Mouse (Mus musculus): ENCODE results near the gene Cops7a. TPM values are rescaled to one million over a fixed set of nuclear protein-coding genes. Genes with fewer than 3 reads are reported as not detected.
A peak's percentile ranks its signal among the peaks of the same experiment; 100 is the strongest.

The Cops7a gene
- total RNA-seq, 2 experiments from 2014 or later = 108 to 115 TPM

DNA sequence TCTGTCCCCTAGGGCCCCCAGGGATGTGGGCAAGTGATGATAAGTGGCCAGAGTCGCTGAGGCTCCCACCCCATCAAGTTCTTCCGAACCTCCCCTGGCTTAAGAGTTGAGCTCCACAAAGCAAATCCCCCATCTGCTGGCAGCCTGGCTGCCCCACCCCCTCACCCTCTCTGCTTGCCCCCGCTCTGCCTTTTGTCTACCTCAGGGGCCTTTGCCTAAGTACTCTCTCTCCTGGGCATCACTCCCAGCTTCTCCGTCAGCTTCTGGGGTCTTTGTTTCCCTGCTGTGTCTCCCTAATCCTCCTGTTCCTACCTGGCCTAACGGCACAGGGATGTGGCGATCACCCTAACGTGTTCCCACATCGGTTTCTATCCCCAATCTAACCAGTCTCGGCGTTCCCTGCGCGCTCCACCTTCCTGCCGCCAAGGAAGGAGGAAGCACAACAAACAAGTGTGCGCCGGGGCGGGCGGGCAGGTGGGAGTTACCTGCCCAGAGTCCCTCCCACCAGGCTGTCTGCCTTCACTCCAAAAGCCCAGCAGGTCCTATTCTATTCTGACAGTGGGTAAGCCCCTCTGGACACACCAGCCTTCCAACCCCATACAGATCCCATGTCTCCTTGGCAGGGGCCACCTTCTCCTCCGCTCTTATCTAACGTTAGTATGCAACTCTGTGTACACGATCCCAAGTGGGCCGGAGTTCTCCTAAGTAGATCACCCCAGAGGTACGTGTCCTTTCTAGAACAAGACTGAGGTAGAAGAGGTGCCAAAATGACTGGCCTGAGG, 50.0 kb downstream of the Cops7a start:
- no peak for TF ChIP-seq CTCF (IDR thresholded peaks at IDR 0.05)
- intact Hi-C loops (cut with DNase I) = loop anchor here (5.0 kb wide), 3 partner anchors 92 to 167 kb away; partner anchors contain the start of genes Atn1, Gm45234 and Zfp384
- H3K4me3 ChIP-seq = peak overlapping the region; percentile 91
- no peak for DNase-seq
- H3K27ac ChIP-seq = peak overlapping the region; percentile 94

DNA sequence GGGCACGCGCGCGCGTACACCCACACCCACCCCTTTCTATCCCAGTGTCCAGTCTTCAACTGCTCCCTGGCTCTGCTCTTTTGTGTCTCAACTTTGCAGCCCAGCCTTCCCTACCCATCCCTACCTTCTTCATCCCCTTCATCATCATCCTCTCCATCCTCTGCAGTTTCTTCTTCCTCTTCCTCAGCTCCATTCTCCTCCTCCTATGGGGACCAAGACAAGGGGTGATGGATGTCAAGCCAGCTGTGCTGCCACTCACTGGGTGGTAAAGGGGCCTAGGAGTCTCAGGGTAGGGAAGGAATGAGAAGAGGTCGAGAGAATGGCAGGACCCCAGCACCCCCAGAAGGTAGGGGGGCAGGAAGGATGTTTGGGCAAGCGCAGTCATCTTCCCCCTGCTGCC, 50.8 kb downstream of the Cops7a start:
- intact Hi-C loops (cut with DNase I) = no loop called here
- Histone ChIP-seq H3K27ac (no peak overlapping the region), H3K4me3 (peak overlapping the region; percentile 91; the same call in 1 of the 2 replicates)
- TF ChIP-seq CTCF (IDR thresholded peaks at IDR 0.05) = no peak
- DNase-seq = no peak

GRCm38 (mm10) chr6:124913721-124914285, 51.5 kb downstream of the Cops7a start:
- no peak for TF ChIP-seq CTCF (IDR thresholded peaks at IDR 0.05)
- Histone ChIP-seq H3K27ac (no peak overlapping the region), H3K4me3 (no peak overlapping the region)
- DNase-seq = no peak
- intact Hi-C loops (cut with DNase I) = no loop called here

DNA sequence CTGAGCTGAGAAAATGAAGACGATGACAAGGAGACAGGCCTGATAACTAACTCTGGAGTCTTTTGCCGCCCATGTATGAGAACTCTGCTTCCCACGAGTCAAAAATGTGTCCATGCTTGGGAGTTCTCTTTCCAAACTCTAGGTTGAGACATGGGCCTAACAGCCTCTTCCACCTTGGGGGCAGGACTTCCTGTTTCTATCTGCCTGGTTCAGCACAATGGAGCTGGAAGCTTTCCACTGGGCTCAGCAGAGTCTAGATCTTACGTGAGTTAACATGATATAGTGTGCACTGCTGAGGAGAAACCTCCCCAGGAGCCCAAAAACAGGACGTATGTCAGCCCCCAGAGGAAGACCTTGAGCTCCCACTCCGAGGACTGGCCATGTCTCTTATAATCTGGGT, 52.1 kb downstream of the Cops7a start:
- intact Hi-C loops (cut with DNase I) = no loop called here
- no peak for DNase-seq
- H3K27ac ChIP-seq = no peak overlapping the region
- no peak for TF ChIP-seq CTCF (IDR thresholded peaks at IDR 0.05)
- H3K4me3 ChIP-seq = no peak overlapping the region

DNA sequence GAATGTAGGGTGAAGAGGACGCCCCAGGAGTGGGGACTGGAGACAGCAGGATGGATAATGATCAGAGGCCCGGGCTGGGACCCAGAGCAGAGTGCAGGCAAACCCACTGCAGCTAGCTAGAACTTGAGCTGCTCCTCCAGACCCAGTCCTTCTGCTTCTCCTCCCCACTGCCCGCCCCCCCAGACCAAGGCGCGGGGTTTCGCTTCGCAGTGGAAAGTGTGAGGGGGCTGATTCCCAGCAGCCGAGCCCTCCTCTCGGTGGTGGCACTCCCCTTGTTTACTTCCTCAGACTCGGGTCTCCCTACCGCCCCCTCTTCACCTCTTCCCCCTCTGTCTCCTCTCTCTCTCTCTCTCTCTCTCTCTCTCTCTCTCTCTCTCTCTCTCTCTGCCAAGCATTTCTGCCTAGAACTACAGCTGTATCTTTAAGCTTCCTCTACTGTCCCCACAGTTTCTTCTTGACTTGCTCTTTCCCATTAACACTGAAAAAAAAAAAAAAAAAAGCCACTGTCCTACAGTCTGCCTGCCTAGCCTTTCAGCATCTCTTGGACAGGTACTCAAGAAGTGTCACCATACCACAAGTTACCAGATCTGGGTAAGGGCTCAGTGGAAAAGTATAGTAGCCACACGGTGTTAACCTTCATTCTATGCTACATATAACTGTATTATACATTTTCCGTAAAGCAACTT, 53.7 kb downstream of the Cops7a start, which contains the start of gene Lag3:
Lag3 (minus strand) TSS at position 173 of the 686 bp plus-strand sequence.
- TF ChIP-seq CTCF (IDR thresholded peaks at IDR 0.05) = no peak
- Histone ChIP-seq H3K4me3 (no peak within 1 kb of the TSS), H3K27ac (no peak within 1 kb of the TSS)
- intact Hi-C loops (cut with DNase I) = no loop called here
- no peak for DNase-seq

- intact Hi-C loops (cut with DNase I) = no loop called here
- Histone ChIP-seq H3K27ac (no peak overlapping the region), H3K4me3 (no peak overlapping the region)
- no peak for DNase-seq
- TF ChIP-seq CTCF (IDR thresholded peaks at IDR 0.05) = no peak
These were observed 55.3 kb downstream of the Cops7a start for GRCm38 (mm10) chr6:124910032-124910431.

Other genes with a start within 250 kb of the Cops7a start
- gene Ptpn6, start 226.8 kb downstream of the Cops7a start, total RNA-seq (2021) = under 1 TPM; 0.61 to 0.87 TPM
- gene Grcc10, start 224.2 kb downstream of the Cops7a start, total RNA-seq (2021) = 100 to 1,000 TPM; 145 to 182 TPM
- gene Gm45234, start 209.5 kb downstream of the Cops7a start, total RNA-seq (2021) = not detected
- 10 to 100 TPM; 46.4 to 47.9 TPM for gene Atn1, start 209.0 kb downstream of the Cops7a start, total RNA-seq (2021)
- 1 to 10 TPM; 1.2 to 2.0 TPM for gene Eno2, start 195.9 kb downstream of the Cops7a start, total RNA-seq (2021)
- under 1 TPM in 1 of 2 experiments, not detected in 1; 0.48 TPM for gene Lrrc23, start 185.8 kb downstream of the Cops7a start, total RNA-seq (2021)
- gene Spsb2, start 156.9 kb downstream of the Cops7a start, total RNA-seq (2021) = 1 to 10 TPM; 2.0 to 2.5 TPM
- 1,000 to 10,000 TPM; 2,224 to 2,391 TPM for gene Tpi1, start 151.2 kb downstream of the Cops7a start, total RNA-seq (2021)
- 10 to 100 TPM; 43.4 to 50.1 TPM for gene Usp5, start 136.1 kb downstream of the Cops7a start, total RNA-seq (2021)
- gene Cdca3, start 136.0 kb downstream of the Cops7a start, total RNA-seq (2021) = under 1 TPM; 0.26 to 0.31 TPM
- 1 to 10 TPM in 1 of 2 experiments, under 1 TPM in 1; 0.75 to 1.4 TPM for gene Gnb3, start 125.3 kb downstream of the Cops7a start, total RNA-seq (2021)
- gene P3h3, start 107.8 kb downstream of the Cops7a start, total RNA-seq (2021) = 1 to 10 TPM; 4.1 to 7.1 TPM
- not detected for gene Gpr162, start 101.6 kb downstream of the Cops7a start, total RNA-seq (2021)
- gene Cd4, start 77.3 kb downstream of the Cops7a start, total RNA-seq (2021) = not detected
- under 1 TPM; 0.11 to 0.13 TPM for gene Lag3, start 53.8 kb downstream of the Cops7a start, total RNA-seq (2021)
- gene Ptms, start 45.4 kb downstream of the Cops7a start, total RNA-seq (2021) = 10 to 100 TPM; 65.5 to 99.4 TPM
- gene Mlf2, start 34.2 kb downstream of the Cops7a start, total RNA-seq (2021) = 100 to 1,000 TPM; 202 to 204 TPM
- gene Pianp, start 31.2 kb upstream of the Cops7a start, total RNA-seq (2021) = under 1 TPM; 0.22 to 0.41 TPM
- 10 to 100 TPM; 24.4 to 28.0 TPM for gene Zfp384, start 43.6 kb upstream of the Cops7a start, total RNA-seq (2021)
- 10 to 100 TPM; 26.8 to 28.3 TPM for gene Ing4, start 74.2 kb upstream of the Cops7a start, total RNA-seq (2021)
- 1 to 10 TPM; 2.4 to 4.5 TPM for gene Acrbp, start 84.2 kb upstream of the Cops7a start, total RNA-seq (2021)
- not detected for gene Lpar5, start 102.4 kb upstream of the Cops7a start, total RNA-seq (2021)
- 10 to 100 TPM; 68.8 to 71.2 TPM for gene Chd4, start 130.4 kb upstream of the Cops7a start, total RNA-seq (2021)
- 10 to 100 TPM; 17.9 to 18.1 TPM for gene Nop2, start 166.4 kb upstream of the Cops7a start, total RNA-seq (2021)
- 1 to 10 TPM; 7.8 to 9.4 TPM for gene Iffo1, start 179.7 kb upstream of the Cops7a start, total RNA-seq (2021)
- gene Gapdh, start 200.9 kb upstream of the Cops7a start, total RNA-seq (2021) = over 10,000 TPM in 1 of 2 experiments, 1,000 to 10,000 TPM in 1; 9,742 to 11,894 TPM
- 1 to 10 TPM; 6.5 to 9.8 TPM for gene Ncapd2, start 226.2 kb upstream of the Cops7a start, total RNA-seq (2021)
- 100 to 1,000 TPM; 214 to 262 TPM for gene Mrpl51, start 226.3 kb upstream of the Cops7a start, total RNA-seq (2021)